Mouse (Mus musculus): ENCODE data around the gene 4933405L10Rik. TPM values are rescaled to one million over a fixed set of nuclear protein-coding genes. Genes with fewer than 3 reads are reported as not detected.

The 4933405L10Rik gene
- polyA plus RNA-seq, 1 experiment from 2014 or later: 0.15 TPM

- ATAC-seq: no peak
- H3K36me3 ChIP-seq (ENCODE audit: control insufficient read depth, insufficient read depth, low read length): peaks cover 24% of the 10 kb centered on the region
- H3K27me3 ChIP-seq (replicated peaks; ENCODE audit: control insufficient read depth, insufficient read depth, low read length): no peaks in the 10 kb centered on the region
- H3K4me3 ChIP-seq (ENCODE audit: low read length): no peak overlapping the region
- 82% methylated on average over 5 of the region's 5 CpGs for WGBS
- no peaks in the 10 kb centered on the region for H3K4me1 ChIP-seq (ENCODE audit: control insufficient read depth, insufficient read depth, low read depth, low read length)
- no peak overlapping the region for H3K27ac ChIP-seq (ENCODE audit: low read depth, low read length)
- no peaks in the 10 kb centered on the region for H3K9me3 ChIP-seq (ENCODE audit: control insufficient read depth, low read length)
- no peak overlapping the region for H3K9ac ChIP-seq (ENCODE audit: low read depth, low read length)
- no peak overlapping the region for H3K4me2 ChIP-seq (ENCODE audit: low read length)
Measured at GRCm38 (mm10) chr8:105725726-105726125, 18.3 kb downstream of the 4933405L10Rik start.

DNA sequence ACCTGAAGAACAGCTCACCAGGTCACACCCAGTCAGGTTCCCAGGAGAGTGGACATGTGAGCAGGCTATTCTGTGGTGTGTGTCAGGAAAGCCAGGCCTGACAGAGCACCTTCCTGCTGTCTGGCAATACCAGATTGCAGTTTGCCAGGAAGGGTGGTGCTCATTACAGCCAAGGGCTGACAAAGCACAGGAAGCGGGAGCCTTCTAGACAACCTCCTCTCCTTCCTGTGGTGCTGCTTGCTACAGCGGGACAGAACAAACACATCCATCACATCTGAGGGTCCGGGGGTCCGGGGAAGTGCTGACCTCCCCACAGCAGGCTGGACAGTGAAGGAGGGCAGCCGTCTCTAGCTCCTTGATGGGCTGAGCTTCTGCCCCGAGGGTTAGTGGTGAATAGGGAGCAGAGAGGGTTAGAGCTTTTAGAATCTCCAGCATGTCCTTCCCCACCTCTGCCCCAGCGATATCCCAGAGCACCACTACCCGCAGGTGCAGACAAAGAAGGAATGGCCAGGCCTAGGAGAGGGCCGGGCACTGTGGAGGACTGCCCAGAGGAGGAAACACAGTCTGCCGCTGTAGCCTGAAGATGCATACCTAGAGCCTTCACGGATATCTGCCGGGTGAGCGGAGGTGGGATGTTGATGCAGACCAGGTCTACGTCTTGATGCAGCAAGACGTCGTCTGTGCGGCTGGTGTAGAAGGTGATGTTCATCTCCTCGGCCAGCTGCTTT lies 20.1 kb downstream of the 4933405L10Rik start:
- Histone ChIP-seq H3K4me1 (ENCODE audit: control insufficient read depth, insufficient read depth, low read depth, low read length) (no peaks in the 10 kb centered on the region), H3K4me3 (ENCODE audit: low read length) (no peak overlapping the region), H3K27ac (ENCODE audit: low read depth, low read length) (no peak overlapping the region), H3K36me3 (ENCODE audit: control insufficient read depth, insufficient read depth, low read length) (peaks cover 23% of the 10 kb centered on the region), H3K9ac (ENCODE audit: low read depth, low read length) (no peak overlapping the region), H3K9me3 (ENCODE audit: control insufficient read depth, low read length) (no peaks in the 10 kb centered on the region), H3K4me2 (ENCODE audit: low read length) (no peak overlapping the region), H3K27me3 (replicated peaks; ENCODE audit: control insufficient read depth, insufficient read depth, low read length) (no peaks in the 10 kb centered on the region)
- no peak for ATAC-seq
- WGBS: 87% methylated on average over 18 of the region's 18 CpGs

DNA sequence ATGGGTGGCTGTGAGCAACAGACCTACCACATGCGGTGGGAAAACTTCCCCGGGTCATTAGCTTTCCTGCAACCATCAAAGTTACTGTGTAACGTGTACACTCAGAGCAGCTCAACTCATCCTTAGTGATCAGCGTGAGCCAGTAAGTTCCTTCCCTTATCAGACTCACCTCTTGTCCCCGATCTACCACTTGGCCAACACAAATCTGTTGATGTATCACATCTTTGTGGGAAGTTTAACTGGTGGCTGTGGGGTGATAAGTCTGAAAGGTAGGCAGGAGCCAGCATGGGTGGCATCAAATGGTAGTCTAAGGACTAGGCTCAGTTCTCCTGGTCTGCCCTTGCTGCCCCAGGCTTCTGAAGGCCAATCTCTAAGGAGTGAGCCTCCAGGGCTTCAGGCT lies 24.7 kb downstream of the 4933405L10Rik start:
- no peaks in the 10 kb centered on the region for H3K27me3 ChIP-seq (replicated peaks; ENCODE audit: control insufficient read depth, insufficient read depth, low read length)
- ATAC-seq: no peak
- H3K9me3 ChIP-seq (ENCODE audit: control insufficient read depth, low read length): no peaks in the 10 kb centered on the region
- no peak overlapping the region for H3K27ac ChIP-seq (ENCODE audit: low read depth, low read length)
- H3K9ac ChIP-seq (ENCODE audit: low read depth, low read length): no peak overlapping the region
- no peak overlapping the region for H3K4me3 ChIP-seq (ENCODE audit: low read length)
- H3K4me1 ChIP-seq (ENCODE audit: control insufficient read depth, insufficient read depth, low read depth, low read length): no peaks in the 10 kb centered on the region
- H3K36me3 ChIP-seq (ENCODE audit: control insufficient read depth, insufficient read depth, low read length): peaks cover 6% of the 10 kb centered on the region
- H3K4me2 ChIP-seq (ENCODE audit: low read length): no peak overlapping the region
- 95% methylated on average over 5 of the region's 5 CpGs for WGBS

DNA sequence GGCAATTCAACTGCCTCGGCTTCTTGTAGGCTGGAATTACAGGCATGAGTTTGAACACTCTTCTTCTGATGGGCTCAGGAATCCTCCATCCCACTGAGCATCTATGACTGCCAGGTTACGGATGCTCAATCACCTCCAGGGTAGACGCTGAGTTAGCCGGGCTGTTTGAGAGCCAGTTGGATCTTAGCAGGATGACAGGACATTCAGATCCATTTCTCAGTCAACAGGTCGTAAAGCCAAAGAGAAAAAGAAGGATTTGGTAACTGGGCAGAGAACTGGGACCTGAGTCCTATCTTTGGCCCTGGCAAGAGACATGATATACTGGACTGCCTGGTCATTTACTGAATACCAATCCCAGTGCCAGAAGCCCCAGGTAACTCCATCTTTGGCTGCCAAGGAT lies 31.8 kb downstream of the 4933405L10Rik start:
- no peak overlapping the region for H3K4me3 ChIP-seq (ENCODE audit: low read length)
- no peak for ATAC-seq
- no peaks in the 10 kb centered on the region for H3K36me3 ChIP-seq (ENCODE audit: control insufficient read depth, insufficient read depth, low read length)
- H3K9me3 ChIP-seq (ENCODE audit: control insufficient read depth, low read length): no peaks in the 10 kb centered on the region
- 91% methylated on average over 5 of the region's 5 CpGs for WGBS
- no peaks in the 10 kb centered on the region for H3K4me1 ChIP-seq (ENCODE audit: control insufficient read depth, insufficient read depth, low read depth, low read length)
- no peaks in the 10 kb centered on the region for H3K27me3 ChIP-seq (replicated peaks; ENCODE audit: control insufficient read depth, insufficient read depth, low read length)
- H3K27ac ChIP-seq (ENCODE audit: low read depth, low read length): no peak overlapping the region
- H3K4me2 ChIP-seq (ENCODE audit: low read length): no peak overlapping the region
- H3K9ac ChIP-seq (ENCODE audit: low read depth, low read length): no peak overlapping the region

DNA sequence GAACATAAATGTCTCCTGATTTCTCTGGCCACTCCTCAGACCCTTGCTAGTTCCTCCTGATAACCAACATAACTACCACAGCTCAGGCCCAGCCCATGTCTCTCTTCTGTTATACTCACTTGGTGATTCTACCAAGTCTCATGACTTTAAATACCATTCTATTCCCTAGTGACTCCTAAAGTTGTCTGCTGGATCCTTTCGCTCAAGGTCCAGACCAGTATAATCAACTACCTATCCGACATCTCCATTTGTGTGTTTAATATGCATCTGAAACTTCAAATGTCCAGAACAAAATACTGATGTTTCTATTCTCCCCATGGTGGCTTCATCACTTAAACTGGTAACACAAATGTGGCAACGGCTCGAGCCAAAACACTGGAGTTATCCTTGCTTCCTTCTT lies 35.8 kb downstream of the 4933405L10Rik start:
- Histone ChIP-seq H3K27ac (ENCODE audit: low read depth, low read length) (no peak overlapping the region), H3K4me3 (ENCODE audit: low read length) (no peak overlapping the region), H3K36me3 (ENCODE audit: control insufficient read depth, insufficient read depth, low read length) (no peaks in the 10 kb centered on the region; the same call in 1 of the 2 replicates), H3K4me2 (ENCODE audit: low read length) (no peak overlapping the region), H3K27me3 (replicated peaks; ENCODE audit: control insufficient read depth, insufficient read depth, low read length) (no peaks in the 10 kb centered on the region), H3K9me3 (ENCODE audit: control insufficient read depth, low read length) (no peaks in the 10 kb centered on the region), H3K9ac (ENCODE audit: low read depth, low read length) (no peak overlapping the region), H3K4me1 (ENCODE audit: control insufficient read depth, insufficient read depth, low read depth, low read length) (no peaks in the 10 kb centered on the region)
- ATAC-seq: no peak
- WGBS: 89% methylated on average over 4 of the region's 4 CpGs

- ATAC-seq: peak; percentile 55
- Histone ChIP-seq H3K36me3 (ENCODE audit: control insufficient read depth, insufficient read depth, low read length) (no peaks in the 10 kb centered on the region), H3K4me3 (ENCODE audit: low read length) (no peak overlapping the region), H3K4me2 (ENCODE audit: low read length) (peak overlapping the region; percentile 34), H3K9me3 (ENCODE audit: control insufficient read depth, low read length) (no peaks in the 10 kb centered on the region), H3K9ac (ENCODE audit: low read depth, low read length) (no peak overlapping the region), H3K27me3 (replicated peaks; ENCODE audit: control insufficient read depth, insufficient read depth, low read length) (no peaks in the 10 kb centered on the region), H3K4me1 (ENCODE audit: control insufficient read depth, insufficient read depth, low read depth, low read length) (peaks cover 21% of the 10 kb centered on the region), H3K27ac (ENCODE audit: low read depth, low read length) (peak overlapping the region; percentile 72)
- WGBS: 8% methylated on average over 11 of the region's 11 CpGs
Measured at GRCm38 (mm10) chr8:105750606-105751005, 43.2 kb downstream of the 4933405L10Rik start.

DNA sequence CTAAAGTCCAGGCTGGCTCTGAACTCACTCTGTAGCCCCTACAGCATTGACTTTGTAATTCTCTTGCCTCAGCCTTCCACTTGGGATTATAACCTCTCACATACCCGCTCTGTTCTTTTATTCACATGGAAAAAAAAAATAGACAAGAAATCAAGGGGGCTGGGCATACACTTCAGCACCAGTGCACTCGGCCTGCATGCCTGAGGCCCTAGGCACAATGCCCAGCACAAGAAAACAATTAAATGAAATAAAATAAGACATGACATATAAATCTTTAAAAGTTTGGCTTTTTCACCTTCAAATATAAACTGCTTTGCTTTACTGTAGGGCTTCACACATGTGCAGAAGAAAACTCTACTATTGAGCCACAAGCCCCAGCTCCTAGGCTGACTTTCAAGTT lies 46.5 kb downstream of the 4933405L10Rik start:
- Histone ChIP-seq H3K9me3 (ENCODE audit: control insufficient read depth, low read length) (no peaks in the 10 kb centered on the region), H3K4me3 (ENCODE audit: low read length) (no peak overlapping the region), H3K4me1 (ENCODE audit: control insufficient read depth, insufficient read depth, low read depth, low read length) (peaks cover 23% of the 10 kb centered on the region), H3K36me3 (ENCODE audit: control insufficient read depth, insufficient read depth, low read length) (no peaks in the 10 kb centered on the region), H3K9ac (ENCODE audit: low read depth, low read length) (no peak overlapping the region), H3K27me3 (replicated peaks; ENCODE audit: control insufficient read depth, insufficient read depth, low read length) (no peaks in the 10 kb centered on the region), H3K27ac (ENCODE audit: low read depth, low read length) (no peak overlapping the region), H3K4me2 (ENCODE audit: low read length) (no peak overlapping the region)
- no peak for ATAC-seq
- WGBS: 50% methylated on average over 2 of the region's 2 CpGs

DNA sequence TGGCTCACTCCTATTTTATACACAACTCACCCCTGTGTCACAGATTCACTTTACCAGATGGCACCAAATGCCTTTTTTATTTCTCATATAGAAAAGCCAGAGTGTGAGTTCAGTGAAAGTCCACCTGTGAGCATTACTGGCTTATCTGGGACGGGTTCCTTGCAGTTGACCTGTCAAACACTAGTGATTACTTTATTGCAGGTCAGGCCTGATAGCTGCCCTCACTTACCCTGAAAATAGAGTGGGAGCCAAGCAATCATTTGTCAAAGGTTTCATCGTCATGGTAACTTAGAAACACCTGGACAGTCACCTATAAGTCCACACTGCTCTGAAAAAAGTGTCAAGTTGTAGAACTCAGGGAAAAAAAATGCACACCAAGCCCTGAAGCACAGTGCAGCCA lies 47.2 kb downstream of the 4933405L10Rik start:
- Histone ChIP-seq H3K4me3 (ENCODE audit: low read length) (no peak overlapping the region), H3K27ac (ENCODE audit: low read depth, low read length) (no peak overlapping the region), H3K4me2 (ENCODE audit: low read length) (no peak overlapping the region), H3K9me3 (ENCODE audit: control insufficient read depth, low read length) (no peaks in the 10 kb centered on the region), H3K27me3 (replicated peaks; ENCODE audit: control insufficient read depth, insufficient read depth, low read length) (no peaks in the 10 kb centered on the region), H3K9ac (ENCODE audit: low read depth, low read length) (no peak overlapping the region), H3K4me1 (ENCODE audit: control insufficient read depth, insufficient read depth, low read depth, low read length) (peaks cover 24% of the 10 kb centered on the region), H3K36me3 (ENCODE audit: control insufficient read depth, insufficient read depth, low read length) (no peaks in the 10 kb centered on the region)
- ATAC-seq: no peak
- WGBS: 84% methylated on average over 2 of the region's 2 CpGs

- H3K27ac ChIP-seq (ENCODE audit: low read depth, low read length): peak overlapping the region; percentile 93
- ATAC-seq: peak; percentile 46; the same call in 1 of the 2 replicates
- H3K9ac ChIP-seq (ENCODE audit: low read depth, low read length): peak overlapping the region; percentile 93
- peaks cover 9% of the 10 kb centered on the region for H3K4me1 ChIP-seq (ENCODE audit: control insufficient read depth, insufficient read depth, low read depth, low read length)
- no peaks in the 10 kb centered on the region for H3K36me3 ChIP-seq (ENCODE audit: control insufficient read depth, insufficient read depth, low read length)
- H3K9me3 ChIP-seq (ENCODE audit: control insufficient read depth, low read length): no peaks in the 10 kb centered on the region
- H3K4me3 ChIP-seq (ENCODE audit: low read length): peak overlapping the region; percentile 76
- no peaks in the 10 kb centered on the region for H3K27me3 ChIP-seq (replicated peaks; ENCODE audit: control insufficient read depth, insufficient read depth, low read length)
- WGBS: 2% methylated on average over 12 of the region's 12 CpGs
- peak overlapping the region; percentile 72 for H3K4me2 ChIP-seq (ENCODE audit: low read length)
Measured at GRCm38 (mm10) chr8:105757796-105758276, 50.4 kb downstream of the 4933405L10Rik start.
